Mouse (Mus musculus): Measurements from ENCODE around the gene Shmt2. TPM values are rescaled to one million over a fixed set of nuclear protein-coding genes. Genes with fewer than 3 reads are reported as not detected.

Gene Shmt2
- polyA plus RNA-seq, 1 experiment: 57.7 TPM

- H3K4me1 ChIP-seq (ENCODE audit: control insufficient read depth, insufficient read depth, low read length): peaks cover 5% of the 10 kb centered on the region
- WGBS: 3% methylated on average over 12 of the region's 12 CpGs
- TF ChIP-seq CTCF (IDR thresholded peaks at IDR 0.05; ENCODE audit: insufficient read depth, low read length): no peak
- no peak for TF ChIP-seq POLR2A (IDR thresholded peaks at IDR 0.05; ENCODE audit: borderline replicate concordance, extremely low read depth, low read depth, low read length)
- no peak for DNase-seq
- H3K4me3 ChIP-seq (replicated peaks; ENCODE audit: extremely low read depth, low read depth, low read length): peak overlapping the region; percentile 81
These were observed 598 bp downstream of the Shmt2 start for GRCm38 (mm10) chr10:127521611-127522080.

DNA sequence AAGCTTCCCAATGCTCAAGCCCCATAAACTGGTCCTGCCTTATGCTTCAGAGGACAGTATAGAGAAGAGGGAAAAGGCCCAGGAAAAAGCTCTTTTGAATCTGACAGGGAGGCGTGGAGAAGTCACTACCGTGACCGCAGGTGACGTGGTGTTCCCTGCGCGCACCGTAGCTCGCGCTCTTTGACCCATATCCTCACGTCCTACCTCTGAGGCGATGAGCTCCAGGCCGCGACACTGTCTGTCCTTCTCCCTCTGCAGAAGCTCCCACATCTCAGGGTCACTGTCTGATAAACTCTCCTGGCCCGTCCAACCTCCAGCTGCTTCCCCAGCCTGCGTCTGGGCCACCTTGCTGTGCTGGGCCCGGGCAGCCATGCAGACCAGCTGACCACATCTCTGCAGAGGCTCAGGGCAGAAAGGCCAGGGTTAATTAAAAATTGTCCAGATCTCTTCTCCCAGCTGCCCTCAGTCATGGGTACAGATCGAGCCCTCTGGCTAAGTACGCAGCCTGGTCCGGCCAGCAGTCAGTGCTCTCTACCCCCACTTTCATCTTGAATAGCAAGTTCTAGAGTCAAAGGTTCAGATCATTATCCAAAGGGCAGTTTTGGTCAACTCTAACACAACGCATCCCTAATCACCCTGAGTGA, 1.4 kb downstream of the Shmt2 start:
- no peak overlapping the region for H3K4me3 ChIP-seq (replicated peaks; ENCODE audit: extremely low read depth, low read depth, low read length)

DNA sequence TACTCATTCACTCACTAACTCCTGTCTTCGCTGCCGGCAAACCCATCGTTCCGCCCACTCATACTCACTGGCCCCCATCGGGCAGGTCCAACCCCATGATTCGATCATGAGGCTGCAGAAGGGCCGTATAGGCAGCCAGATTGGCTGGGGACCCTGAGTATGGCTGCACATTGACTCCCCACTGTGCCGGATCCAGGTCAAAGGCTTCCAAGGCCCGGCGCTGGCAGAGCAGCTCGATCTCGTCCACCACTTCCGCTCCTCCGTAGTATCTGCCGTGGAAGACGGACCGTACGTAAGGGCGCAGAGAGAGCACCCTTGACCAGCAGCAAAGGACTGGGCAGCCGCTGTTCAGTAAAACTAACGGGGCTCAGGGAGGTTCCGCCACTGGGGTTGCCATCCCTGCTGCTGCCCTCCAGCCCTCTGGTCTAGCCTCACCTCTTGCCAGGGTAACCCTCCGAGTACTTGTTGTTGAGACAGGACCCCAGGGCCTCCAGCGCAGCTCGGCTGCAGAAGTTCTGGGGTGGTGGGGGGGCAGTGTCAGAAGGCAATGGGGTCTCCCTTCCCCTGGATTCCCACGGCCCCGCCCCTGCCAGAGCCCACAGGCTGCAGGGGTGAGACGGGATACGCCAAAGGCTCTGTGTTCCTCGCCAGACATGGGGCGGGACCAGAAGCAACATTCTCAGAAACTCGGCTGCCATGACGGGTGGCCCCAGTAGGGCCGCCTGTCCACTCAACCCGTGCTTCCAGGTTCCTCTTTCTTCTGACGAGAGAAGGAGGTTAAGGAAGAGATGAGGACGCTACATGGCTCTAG, 2.1 kb downstream of the Shmt2 start:
- WGBS: 95% methylated on average over 37 of the region's 37 CpGs
- no peak for TF ChIP-seq CTCF (IDR thresholded peaks at IDR 0.05; ENCODE audit: insufficient read depth, low read length)
- TF ChIP-seq POLR2A (IDR thresholded peaks at IDR 0.05; ENCODE audit: borderline replicate concordance, extremely low read depth, low read depth, low read length): no peak
- Histone ChIP-seq H3K4me3 (replicated peaks; ENCODE audit: extremely low read depth, low read depth, low read length) (no peak overlapping the region), H3K4me1 (ENCODE audit: control insufficient read depth, insufficient read depth, low read length) (peaks cover 3% of the 10 kb centered on the region)
- DNase-seq: no peak

More for the DNA sequence above, 1.4 kb downstream of the Shmt2 start:
- H3K4me1 ChIP-seq (ENCODE audit: control insufficient read depth, insufficient read depth, low read length): peaks cover 3% of the 10 kb centered on the region
- 83% methylated on average over 20 of the region's 20 CpGs for WGBS
- TF ChIP-seq CTCF (IDR thresholded peaks at IDR 0.05; ENCODE audit: insufficient read depth, low read length) (no peak), POLR2A (IDR thresholded peaks at IDR 0.05; ENCODE audit: borderline replicate concordance, extremely low read depth, low read depth, low read length) (no peak)
- DNase-seq: no peak

GRCm38 (mm10) chr10:127519041-127519701, 3.1 kb downstream of the Shmt2 start:
- no peak for DNase-seq
- Histone ChIP-seq H3K4me1 (ENCODE audit: control insufficient read depth, insufficient read depth, low read length) (peaks cover 3% of the 10 kb centered on the region), H3K4me3 (replicated peaks; ENCODE audit: extremely low read depth, low read depth, low read length) (no peak overlapping the region)
- WGBS: 94% methylated on average over 26 of the region's 26 CpGs
- TF ChIP-seq POLR2A (IDR thresholded peaks at IDR 0.05; ENCODE audit: borderline replicate concordance, extremely low read depth, low read depth, low read length) (no peak), CTCF (IDR thresholded peaks at IDR 0.05; ENCODE audit: insufficient read depth, low read length) (no peak)

GRCm38 (mm10) chr10:127517941-127518340, 4.3 kb downstream of the Shmt2 start:
- Histone ChIP-seq H3K4me1 (ENCODE audit: control insufficient read depth, insufficient read depth, low read length) (peaks cover 3% of the 10 kb centered on the region), H3K4me3 (replicated peaks; ENCODE audit: extremely low read depth, low read depth, low read length) (no peak overlapping the region)
- TF ChIP-seq POLR2A (IDR thresholded peaks at IDR 0.05; ENCODE audit: borderline replicate concordance, extremely low read depth, low read depth, low read length) (no peak), CTCF (IDR thresholded peaks at IDR 0.05; ENCODE audit: insufficient read depth, low read length) (no peak)
- 92% methylated on average over 22 of the region's 22 CpGs for WGBS
- no peak for DNase-seq

DNA sequence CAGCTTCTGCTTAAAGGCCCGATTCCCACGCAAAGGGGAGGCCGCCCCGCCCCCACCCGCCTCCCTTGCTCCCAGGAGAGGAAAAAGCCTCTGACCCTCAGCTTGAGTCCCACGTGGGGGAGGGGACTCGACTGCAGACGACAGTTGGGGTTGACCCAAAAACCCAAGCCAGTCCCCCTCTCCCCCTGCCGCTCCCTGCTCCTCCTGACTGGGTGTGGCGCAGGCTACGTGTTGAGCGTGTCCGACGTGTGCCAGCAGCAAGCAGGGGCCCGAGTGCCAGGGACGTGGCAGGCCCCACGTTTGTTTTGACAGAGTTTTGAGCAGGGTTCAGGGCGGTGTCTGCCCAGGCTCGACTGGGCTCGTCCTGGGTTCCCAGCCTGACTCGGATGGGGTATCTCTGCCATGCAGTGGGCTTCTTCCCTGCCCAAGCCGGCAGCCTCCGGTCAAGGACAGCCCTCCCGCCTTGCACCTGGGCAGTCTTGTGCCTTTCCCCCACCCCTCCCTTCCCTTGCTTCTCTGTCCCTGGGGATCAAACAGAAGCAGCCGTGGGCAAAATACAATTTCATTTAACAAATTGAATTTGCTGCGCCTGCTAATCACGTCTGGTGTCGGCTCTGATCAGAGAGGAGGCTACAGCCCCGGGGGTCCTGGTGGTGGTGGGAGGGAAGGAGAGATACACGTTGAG, 5.5 kb downstream of the Shmt2 start:
- no peak for TF ChIP-seq POLR2A (IDR thresholded peaks at IDR 0.05; ENCODE audit: borderline replicate concordance, extremely low read depth, low read depth, low read length)
- no peak for TF ChIP-seq CTCF (IDR thresholded peaks at IDR 0.05; ENCODE audit: insufficient read depth, low read length)
- 28% methylated on average over 30 of the region's 30 CpGs for WGBS
- no peak overlapping the region for H3K4me3 ChIP-seq (replicated peaks; ENCODE audit: extremely low read depth, low read depth, low read length)
- peaks cover 5% of the 10 kb centered on the region for H3K4me1 ChIP-seq (ENCODE audit: control insufficient read depth, insufficient read depth, low read length)
- DNase-seq: no peak

- TF ChIP-seq POLR2A (IDR thresholded peaks at IDR 0.05; ENCODE audit: borderline replicate concordance, extremely low read depth, low read depth, low read length) (no peak), CTCF (IDR thresholded peaks at IDR 0.05; ENCODE audit: insufficient read depth, low read length) (no peak)
- no peak overlapping the region for H3K4me3 ChIP-seq (replicated peaks; ENCODE audit: extremely low read depth, low read depth, low read length)
- WGBS: 50% methylated on average over 8 of the region's 8 CpGs
- H3K4me1 ChIP-seq (ENCODE audit: control insufficient read depth, insufficient read depth, low read length): peaks cover 5% of the 10 kb centered on the region
- DNase-seq: no peak
These were observed 6.2 kb downstream of the Shmt2 start for GRCm38 (mm10) chr10:127515983-127516459.

DNA sequence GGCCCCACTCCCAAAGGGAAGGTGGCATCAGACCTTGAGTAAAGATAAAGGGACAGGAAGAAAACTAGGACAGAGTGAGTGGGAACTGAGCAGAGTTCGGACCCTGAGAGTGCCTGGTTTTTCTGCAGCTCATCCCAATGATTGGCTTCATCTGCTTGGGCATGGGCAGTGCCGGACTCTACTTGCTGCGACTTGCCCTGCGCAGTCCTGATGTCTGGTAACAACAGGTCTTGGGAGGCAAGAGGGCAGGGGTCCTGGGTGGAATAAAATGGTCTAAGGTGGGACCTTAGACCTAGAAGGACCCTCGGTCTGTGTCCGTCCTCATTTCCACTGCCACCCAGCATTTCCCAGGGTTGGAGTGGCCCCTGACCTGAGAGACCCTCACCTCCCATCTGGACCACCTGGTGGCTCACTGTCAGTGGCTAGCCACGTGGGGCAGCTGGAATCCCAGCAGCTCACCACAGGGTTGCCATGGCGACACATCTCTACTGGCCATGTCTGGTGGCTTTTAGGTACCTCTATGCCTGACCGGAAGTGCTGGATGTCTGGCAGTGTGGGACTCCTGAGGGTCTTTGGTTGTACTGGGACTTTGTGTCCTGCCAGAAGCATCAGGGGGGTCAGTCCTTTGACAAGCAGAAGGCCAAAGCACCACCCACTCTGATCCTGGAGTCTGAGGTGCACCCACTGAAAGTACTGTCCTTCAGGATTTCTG, 6.8 kb downstream of the Shmt2 start:
- DNase-seq: no peak
- Histone ChIP-seq H3K4me1 (ENCODE audit: control insufficient read depth, insufficient read depth, low read length) (peaks cover 5% of the 10 kb centered on the region), H3K4me3 (replicated peaks; ENCODE audit: extremely low read depth, low read depth, low read length) (peak overlapping the region; percentile 48)
- TF ChIP-seq CTCF (IDR thresholded peaks at IDR 0.05; ENCODE audit: insufficient read depth, low read length) (no peak), POLR2A (IDR thresholded peaks at IDR 0.05; ENCODE audit: borderline replicate concordance, extremely low read depth, low read depth, low read length) (no peak)
- WGBS: 45% methylated on average over 9 of the region's 9 CpGs
